Mouse (Mus musculus): ENCODE results near the gene Mlph.
A peak's percentile ranks its signal among the peaks of the same experiment; 100 is the strongest.

Mlph gene

GRCm38 (mm10) chr1:90909161-90909560 is 5.7 kb upstream of the Mlph start:
- no peak for DNase-seq (ENCODE audit: extremely low spot score)

GRCm38 (mm10) chr1:90909631-90910152 is 5.2 kb upstream of the Mlph start:
- DNase-seq (ENCODE audit: extremely low spot score), result no peak

- no peak for DNase-seq (ENCODE audit: extremely low spot score)
Observed at GRCm38 (mm10) chr1:90913231-90913630, 1.7 kb upstream of the Mlph start.

- DNase-seq (ENCODE audit: extremely low spot score), result no peak
Observed at GRCm38 (mm10) chr1:90917509-90917908, 2.6 kb downstream of the Mlph start.

- no peak for DNase-seq (ENCODE audit: extremely low spot score)
Observed at GRCm38 (mm10) chr1:90921687-90922086, 6.8 kb downstream of the Mlph start.

- no peak for DNase-seq (ENCODE audit: extremely low spot score)
Observed at GRCm38 (mm10) chr1:90926030-90926429, 11.1 kb downstream of the Mlph start.

- no peak for DNase-seq (ENCODE audit: extremely low spot score)
Observed at GRCm38 (mm10) chr1:90927308-90927707, 12.4 kb downstream of the Mlph start.

GRCm38 (mm10) chr1:90927929-90928574 is 13.2 kb downstream of the Mlph start:
- peak; percentile 23 for DNase-seq (ENCODE audit: extremely low spot score)

- peak; percentile 83 for DNase-seq (ENCODE audit: extremely low spot score)
Observed at GRCm38 (mm10) chr1:90928575-90928934, 13.7 kb downstream of the Mlph start.

GRCm38 (mm10) chr1:90933001-90933400 is 18.1 kb downstream of the Mlph start:
- DNase-seq (ENCODE audit: extremely low spot score), result no peak

GRCm38 (mm10) chr1:90936990-90937389 is 22.1 kb downstream of the Mlph start:
- DNase-seq (ENCODE audit: extremely low spot score), result no peak

GRCm38 (mm10) chr1:90939980-90940379 is 25.1 kb downstream of the Mlph start:
- no peak for DNase-seq (ENCODE audit: extremely low spot score)

- DNase-seq (ENCODE audit: extremely low spot score), result no peak
Observed at GRCm38 (mm10) chr1:90945171-90945570, 30.3 kb downstream of the Mlph start.

GRCm38 (mm10) chr1:90947252-90947651 is 32.4 kb downstream of the Mlph start:
- no peak for DNase-seq (ENCODE audit: extremely low spot score)

GRCm38 (mm10) chr1:90949309-90949708 is 34.4 kb downstream of the Mlph start:
- DNase-seq (ENCODE audit: extremely low spot score), result no peak

GRCm38 (mm10) chr1:90951670-90952069 is 36.8 kb downstream of the Mlph start:
- no peak for DNase-seq (ENCODE audit: extremely low spot score)

GRCm38 (mm10) chr1:90952808-90953207 is 37.9 kb downstream of the Mlph start, which contains the start of gene Prlh:
Gene Prlh (plus strand): TSS chr1:90953108.
- DNase-seq (ENCODE audit: extremely low spot score), result no peak

- no peak for DNase-seq (ENCODE audit: extremely low spot score)
Observed at GRCm38 (mm10) chr1:90953688-90954087, 38.8 kb downstream of the Mlph start.

GRCm38 (mm10) chr1:90956245-90957096 is 41.6 kb downstream of the Mlph start:
- DNase-seq (ENCODE audit: extremely low spot score), result peak; percentile 73

- no peak for DNase-seq (ENCODE audit: extremely low spot score)
Observed at GRCm38 (mm10) chr1:90962526-90962925, 47.6 kb downstream of the Mlph start.

- DNase-seq (ENCODE audit: extremely low spot score), result no peak
Observed at GRCm38 (mm10) chr1:90962994-90963393, 48.1 kb downstream of the Mlph start.

GRCm38 (mm10) chr1:90967583-90967982 is 52.7 kb downstream of the Mlph start:
- DNase-seq (ENCODE audit: extremely low spot score), result no peak

- DNase-seq (ENCODE audit: extremely low spot score), result no peak
Observed at GRCm38 (mm10) chr1:90968649-90969048, 53.8 kb downstream of the Mlph start.

Measured in embryo, embryonic 9.5 days (tissue).